In the genomic region with DNA sequence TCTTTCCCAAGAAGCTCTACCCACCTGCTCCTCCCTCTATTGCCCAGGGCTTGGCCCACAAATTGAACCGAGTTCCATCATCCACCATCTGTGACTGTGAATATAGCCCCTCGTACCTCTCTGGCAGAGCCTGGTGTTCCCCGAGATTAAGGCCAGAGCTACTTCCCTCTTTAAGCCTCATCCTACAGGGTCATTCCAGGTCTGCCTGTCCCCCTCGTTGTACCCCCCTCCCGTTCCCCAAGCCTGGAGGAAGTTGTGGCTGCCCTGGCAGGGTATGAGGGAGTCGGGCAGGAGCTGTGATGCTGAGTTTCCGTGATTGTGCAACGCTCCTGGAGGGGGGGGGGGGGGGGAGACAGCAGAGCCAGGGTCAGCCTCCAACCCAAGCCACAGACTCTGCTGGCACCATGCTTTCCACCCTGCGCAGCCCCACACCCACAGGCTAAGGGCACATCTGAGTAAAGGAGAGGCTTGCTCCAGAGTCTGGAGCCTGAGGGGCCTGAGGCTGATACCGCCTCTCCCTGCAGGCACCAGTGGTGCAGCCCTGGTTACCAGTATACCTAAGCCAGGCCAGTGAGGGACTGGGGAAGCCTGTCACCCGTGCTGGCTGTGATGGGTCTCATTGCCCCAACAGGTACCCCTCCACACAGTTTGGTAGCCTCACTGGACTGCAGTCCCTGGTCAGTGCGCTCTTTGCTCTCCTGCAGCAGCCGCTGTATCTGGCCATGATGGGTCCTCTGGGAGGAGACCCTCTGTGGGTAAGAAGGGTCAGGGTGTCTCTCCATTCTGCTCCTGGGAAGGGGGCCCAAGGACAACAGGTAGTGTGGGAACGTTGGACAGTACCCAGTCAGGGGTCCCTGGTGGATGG, we compare ENCODE assay signal across 8 mouse cellular contexts. TPM values are rescaled to one million over a fixed set of nuclear protein-coding genes. Genes with fewer than 3 reads are reported as not detected.
A peak's percentile ranks its signal among the peaks of the same experiment; 100 is the strongest.
DNase-seq lines count a peak whose midpoint lies in the region; ATAC-seq and TF ChIP-seq lines count a peak whose summit lies in the region.

No protein-coding gene starts in this region.

- H3K4me3 ChIP-seq in heart, embryonic 10.5 days: no peak overlapping the region
- no peak overlapping the region for H3K4me3 ChIP-seq in lung, postnatal 0 days (ENCODE audit: low read depth, low read length)

- DNase-seq in heart, embryonic 10.5 days (ENCODE audit: low spot score): no peak
- no peak for DNase-seq in heart, postnatal 4 days
- peak; percentile 84 for DNase-seq in NIH3T3 (ENCODE audit: low read depth)
- peak; percentile 75 for DNase-seq in lung, postnatal 0 days (ENCODE audit: low spot score)
- DNase-seq in right cerebral cortex, postnatal 4 days: no peak
- no peak for DNase-seq in layer of hippocampus, adult 9-10 months (ENCODE audit: low spot score)
- DNase-seq in layer of hippocampus, postnatal 36 days: no peak

- 70% methylated on average over 14 of the region's 14 CpGs for WGBS in heart, embryonic 10.5 days
- 53% methylated on average over 13 of the region's 14 CpGs for WGBS in lung, postnatal 0 days

- H3K36me3 ChIP-seq in heart, embryonic 10.5 days: peaks cover 15% of the 10 kb centered on the region
- H3K36me3 ChIP-seq in lung, postnatal 0 days (ENCODE audit: insufficient read depth, low read length): 0 out of 2 replicates have a peak, but pooled peaks cover 8% of the 10 kb centered on the region

- peak; percentile 8; the same call in 1 of the 2 replicates for TF ChIP-seq EP300 in lung, postnatal 0 days (IDR thresholded peaks at IDR 0.05)

- H3K9me3 ChIP-seq in heart, embryonic 10.5 days: no peaks in the 10 kb centered on the region
- H3K9me3 ChIP-seq in lung, postnatal 0 days (ENCODE audit: low read length): no peaks in the 10 kb centered on the region

- peaks cover 47% of the 10 kb centered on the region for H3K4me1 ChIP-seq in heart, embryonic 10.5 days
- H3K4me1 ChIP-seq in lung, postnatal 0 days (ENCODE audit: insufficient read depth, low read depth, low read length): peaks cover 26% of the 10 kb centered on the region

- peak overlapping the region; percentile 2; the same call in 1 of the 2 replicates for H3K27ac ChIP-seq in heart, embryonic 10.5 days
- peak overlapping the region; percentile 64 for H3K27ac ChIP-seq in lung, postnatal 0 days (ENCODE audit: low read length)

- H3K4me2 ChIP-seq in lung, postnatal 0 days (replicated peaks; ENCODE audit: low read depth, low read length): no peak overlapping the region

- no peak for TF ChIP-seq CTCF in lung, postnatal 0 days (IDR thresholded peaks at IDR 0.05)

- H3K27me3 ChIP-seq in heart, embryonic 10.5 days (ENCODE audit: insufficient read depth, poor library complexity, severe bottlenecking): peaks cover 53% of the 10 kb centered on the region
- no peaks in the 10 kb centered on the region for H3K27me3 ChIP-seq in lung, postnatal 0 days (replicated peaks; ENCODE audit: insufficient read depth, low read length)

- ATAC-seq in common myeloid progenitor, adult 5-6 weeks (replicated peaks; ENCODE audit: low read depth, poor library complexity, severe bottlenecking): peak; percentile 67
- peak; percentile 54 for ATAC-seq in lung, postnatal 0 days

- H3K9ac ChIP-seq in lung, postnatal 0 days (replicated peaks; ENCODE audit: low read depth): no peak overlapping the region

RNA-seq across cellular contexts. Expression of a gene that starts 16.5 kb away (rescaled TPM):
- 56.1 and 80.1 TPM in 2 replicates for polyA plus RNA-seq in heart, embryonic 10.5 days (2016; fragmentation: Nextera tagmentation; extraction: Ambion mirVana)
- total RNA-seq in heart, postnatal 4 days (2021): 100 to 1,000 TPM; 150 to 155 TPM
- 74.6 and 76.9 TPM in 2 replicates for total RNA-seq in common myeloid progenitor, adult 5-6 weeks (2017)
- polyA plus RNA-seq in lung, postnatal 0 days (2015; fragmentation: Nextera tagmentation; extraction: Ambion mirVana): 71.1 and 74.4 TPM in 2 replicates
- total RNA-seq in layer of hippocampus, postnatal 36 days (2021): 100 to 1,000 TPM; 283 to 291 TPM

RNA-seq across cellular contexts. Expression of a gene that starts 39.9 kb away (rescaled TPM):
- polyA plus RNA-seq in heart, embryonic 10.5 days (2016; fragmentation: Nextera tagmentation; extraction: Ambion mirVana): 5.5 and 6.4 TPM in 2 replicates
- total RNA-seq in heart, postnatal 4 days (2021): 10 to 100 TPM in 1 of 2 experiments, 1 to 10 TPM in 1; 8.9 to 10.5 TPM
- 6.1 and 14.4 TPM in 2 replicates for total RNA-seq in common myeloid progenitor, adult 5-6 weeks (2017)
- 18.2 and 24.0 TPM in 2 replicates for polyA plus RNA-seq in lung, postnatal 0 days (2015; fragmentation: Nextera tagmentation; extraction: Ambion mirVana)
- 10 to 100 TPM; 50.7 to 51.3 TPM for total RNA-seq in layer of hippocampus, postnatal 36 days (2021)

RNA-seq across cellular contexts. Expression of a gene that starts 58.0 kb away (rescaled TPM):
- polyA plus RNA-seq in heart, embryonic 10.5 days (2016; fragmentation: Nextera tagmentation; extraction: Ambion mirVana): 13.6 and 15.8 TPM in 2 replicates
- 10 to 100 TPM; 14.5 to 15.0 TPM for total RNA-seq in heart, postnatal 4 days (2021)
- 1.8 and 2.6 TPM in 2 replicates for total RNA-seq in common myeloid progenitor, adult 5-6 weeks (2017)
- polyA plus RNA-seq in lung, postnatal 0 days (2015; fragmentation: Nextera tagmentation; extraction: Ambion mirVana): 18.5 and 21.2 TPM in 2 replicates
- 1 to 10 TPM; 1.1 TPM for total RNA-seq in layer of hippocampus, postnatal 36 days (2021)

RNA-seq across cellular contexts. Expression of a gene that starts 59.4 kb away (rescaled TPM):
- polyA plus RNA-seq in heart, embryonic 10.5 days (2016; fragmentation: Nextera tagmentation; extraction: Ambion mirVana): 16.9 and 18.7 TPM in 2 replicates
- total RNA-seq in heart, postnatal 4 days (2021): 10 to 100 TPM; 23.4 to 26.9 TPM
- 24.0 and 36.3 TPM in 2 replicates for total RNA-seq in common myeloid progenitor, adult 5-6 weeks (2017)
- 60.2 and 71.4 TPM in 2 replicates for polyA plus RNA-seq in lung, postnatal 0 days (2015; fragmentation: Nextera tagmentation; extraction: Ambion mirVana)
- total RNA-seq in layer of hippocampus, postnatal 36 days (2021): 10 to 100 TPM; 46.3 to 47.0 TPM

Comparison
In these comparisons a context has a peak if more than half of its experiments do, and no peak if none do; other contexts are left out.
1. DNase-seq: peak in NIH3T3 (single experiment) and lung, postnatal 0 days (single experiment); none in heart, embryonic 10.5 days (single experiment), heart, postnatal 4 days (single experiment), right cerebral cortex, postnatal 4 days (single experiment), layer of hippocampus, adult 9-10 months (single experiment) and layer of hippocampus, postnatal 36 days (0 of 2).